Comparison of ENCODE assay signal across 23 mouse cellular contexts in the genomic region with DNA sequence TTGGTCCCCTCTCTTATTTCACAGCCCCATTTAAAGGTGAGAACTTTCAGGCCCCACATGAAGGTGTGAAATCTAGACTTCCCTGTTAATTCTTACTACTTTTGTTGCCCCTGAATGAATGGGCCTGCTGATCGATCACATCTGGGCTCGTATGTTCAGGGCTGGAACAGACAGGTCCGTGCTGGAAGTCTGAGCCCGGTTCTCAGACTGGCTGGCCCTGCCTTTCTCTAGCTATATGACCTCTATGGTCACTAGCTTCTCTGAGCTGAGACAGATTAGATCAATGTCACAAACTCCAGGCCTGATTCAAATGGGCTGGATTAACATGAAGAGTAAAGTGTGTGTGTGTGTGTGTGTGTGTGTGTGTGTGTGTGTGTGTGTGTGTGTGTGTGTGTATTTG. TPM values are rescaled to one million over a fixed set of nuclear protein-coding genes. Genes with fewer than 3 reads are reported as not detected.
A peak's percentile ranks its signal among the peaks of the same experiment; 100 is the strongest.
DNase-seq lines count a peak whose midpoint lies in the region; ATAC-seq and TF ChIP-seq lines count a peak whose summit lies in the region.
"Had no signal": no experiment of that assay in that cellular context is flagged by ENCODE, and none has a peak within 500 bp of the region (broad histone marks: within the 10 kb centered on the region; RNA-seq: fewer than 3 reads in every experiment).

No protein-coding gene starts in this region.

- peaks cover 25% of the 10 kb centered on the region for H3K4me1 ChIP-seq in hindbrain, embryonic 11.5 days (replicated peaks; ENCODE audit: control insufficient read depth, insufficient read depth, low read length)
- peaks cover 28% of the 10 kb centered on the region for H3K4me1 ChIP-seq in hindbrain, postnatal 0 days (ENCODE audit: insufficient read depth, low read length)
- peaks cover 54% of the 10 kb centered on the region for H3K4me1 ChIP-seq in midbrain, embryonic 11.5 days (ENCODE audit: control insufficient read depth, insufficient read depth, low read length)
- peaks cover 28% of the 10 kb centered on the region for H3K4me1 ChIP-seq in midbrain, embryonic 16.5 days (ENCODE audit: control insufficient read depth, insufficient read depth, low read length)
- peaks cover 57% of the 10 kb centered on the region for H3K4me1 ChIP-seq in hindbrain, embryonic 12.5 days
- peaks cover 58% of the 10 kb centered on the region for H3K4me1 ChIP-seq in hindbrain, embryonic 15.5 days (replicated peaks)
- H3K4me1 ChIP-seq: liver, embryonic 13.5 days had no signal

- no peak for ATAC-seq in hindbrain, embryonic 11.5 days (ENCODE audit: low FRiP score)
- ATAC-seq in hindbrain, postnatal 0 days, result no peak
- no peak for ATAC-seq in midbrain, embryonic 11.5 days (ENCODE audit: low FRiP score)
- no peak for ATAC-seq in midbrain, embryonic 16.5 days
- ATAC-seq in hindbrain, embryonic 12.5 days (ENCODE audit: low FRiP score), result no peak
- ATAC-seq in hindbrain, embryonic 15.5 days (ENCODE audit: low FRiP score, low read depth), result no peak
- no peak for ATAC-seq in megakaryocyte-erythroid progenitor cell, adult 5-6 weeks (replicated peaks; ENCODE audit: low FRiP score, low TSS enrichment, poor library complexity, severe bottlenecking)
- ATAC-seq: forebrain, embryonic 14.5 days; intestine, embryonic 16.5 days had no signal

- WGBS in hindbrain, embryonic 11.5 days, result 29% methylated on average over 4 of the region's 4 CpGs
- 32% methylated on average over 4 of the region's 4 CpGs for WGBS in hindbrain, postnatal 0 days
- WGBS in midbrain, embryonic 11.5 days, result 39% methylated on average over 4 of the region's 4 CpGs
- WGBS in midbrain, embryonic 16.5 days, result 37% methylated on average over 4 of the region's 4 CpGs
- 22% methylated on average over 4 of the region's 4 CpGs for WGBS in hindbrain, embryonic 12.5 days
- 26% methylated on average over 4 of the region's 4 CpGs for WGBS in hindbrain, embryonic 15.5 days

- DNase-seq in hindbrain, embryonic 11.5 days (ENCODE audit: low spot score), result peak; percentile 57
- DNase-seq in hindbrain, postnatal 0 days (ENCODE audit: low spot score), result no peak
- DNase-seq in midbrain, embryonic 11.5 days (ENCODE audit: low spot score, missing footprints), result no peak
- DNase-seq: adrenal gland, postnatal 14 days; cerebellum, adult 9-11 months; gastrocnemius, postnatal 14 days; heart, adult 2 months; heart, postnatal 4 days; liver, embryonic 13.5 days; lung, embryonic 14.5 days; lung, postnatal 36 days; thymus, postnatal 14 days had no signal

- H3K4me2 ChIP-seq in hindbrain, embryonic 11.5 days (replicated peaks; ENCODE audit: low read depth, low read length), result no peak overlapping the region
- H3K4me2 ChIP-seq in hindbrain, postnatal 0 days (ENCODE audit: low read depth, low read length), result no peak overlapping the region
- no peak overlapping the region for H3K4me2 ChIP-seq in midbrain, embryonic 11.5 days
- H3K4me2 ChIP-seq in midbrain, embryonic 16.5 days (ENCODE audit: low read length), result no peak overlapping the region
- H3K4me2 ChIP-seq in hindbrain, embryonic 12.5 days (replicated peaks), result no peak overlapping the region
- no peak overlapping the region for H3K4me2 ChIP-seq in hindbrain, embryonic 15.5 days
- H3K4me2 ChIP-seq: heart, embryonic 15.5 days; limb, embryonic 13.5 days; liver, embryonic 13.5 days; lung, embryonic 14.5 days had no signal

- H3K27me3 ChIP-seq in hindbrain, embryonic 11.5 days (ENCODE audit: control insufficient read depth, insufficient read depth, low read length), result no peaks in the 10 kb centered on the region
- no peaks in the 10 kb centered on the region for H3K27me3 ChIP-seq in hindbrain, postnatal 0 days (ENCODE audit: insufficient read depth, low read length)
- H3K27me3 ChIP-seq in midbrain, embryonic 11.5 days (ENCODE audit: control insufficient read depth, insufficient read depth, low read length), result no peaks in the 10 kb centered on the region
- H3K27me3 ChIP-seq in midbrain, embryonic 16.5 days (ENCODE audit: control insufficient read depth, insufficient read depth, low read depth, low read length), result no peaks in the 10 kb centered on the region
- no peaks in the 10 kb centered on the region for H3K27me3 ChIP-seq in hindbrain, embryonic 12.5 days
- no peaks in the 10 kb centered on the region for H3K27me3 ChIP-seq in hindbrain, embryonic 15.5 days
- H3K27me3 ChIP-seq: heart, embryonic 15.5 days had no signal

- H3K27ac ChIP-seq in hindbrain, embryonic 11.5 days (ENCODE audit: low read depth, low read length), result peak overlapping the region; percentile 92
- H3K27ac ChIP-seq in hindbrain, postnatal 0 days, result no peak overlapping the region
- peak overlapping the region; percentile 32 for H3K27ac ChIP-seq in midbrain, embryonic 11.5 days (ENCODE audit: low read depth, low read length)
- H3K27ac ChIP-seq in midbrain, embryonic 16.5 days (ENCODE audit: low read length), result no peak overlapping the region
- H3K27ac ChIP-seq in hindbrain, embryonic 12.5 days, result peak overlapping the region; percentile 96
- H3K27ac ChIP-seq in hindbrain, embryonic 15.5 days (replicated peaks), result peak overlapping the region; percentile 72; the same call in 1 of the 2 replicates
- H3K27ac ChIP-seq: heart, adult 2 months; heart, embryonic 15.5 days; limb, embryonic 13.5 days; liver, embryonic 13.5 days had no signal

- no peak overlapping the region for H3K9ac ChIP-seq in hindbrain, embryonic 11.5 days (ENCODE audit: low read depth, low read length)
- H3K9ac ChIP-seq in hindbrain, postnatal 0 days (replicated peaks; ENCODE audit: low read length), result no peak overlapping the region
- H3K9ac ChIP-seq in midbrain, embryonic 11.5 days (ENCODE audit: low read length), result no peak overlapping the region
- H3K9ac ChIP-seq in midbrain, embryonic 16.5 days (ENCODE audit: low read depth, low read length), result no peak overlapping the region
- no peak overlapping the region for H3K9ac ChIP-seq in hindbrain, embryonic 12.5 days
- H3K9ac ChIP-seq in hindbrain, embryonic 15.5 days, result no peak overlapping the region
- H3K9ac ChIP-seq: heart, embryonic 15.5 days; limb, embryonic 13.5 days; liver, embryonic 13.5 days; lung, embryonic 14.5 days had no signal

- TF ChIP-seq CTCF in hindbrain, postnatal 0 days (IDR thresholded peaks at IDR 0.05; ENCODE audit: low read depth), result no peak

- no peaks in the 10 kb centered on the region for H3K36me3 ChIP-seq in hindbrain, embryonic 11.5 days (ENCODE audit: control insufficient read depth, insufficient read depth, low read length)
- no peaks in the 10 kb centered on the region for H3K36me3 ChIP-seq in hindbrain, postnatal 0 days (ENCODE audit: insufficient read depth, low read length)
- no peaks in the 10 kb centered on the region for H3K36me3 ChIP-seq in midbrain, embryonic 11.5 days (ENCODE audit: control insufficient read depth, insufficient read depth, low read length)
- H3K36me3 ChIP-seq in midbrain, embryonic 16.5 days (ENCODE audit: control insufficient read depth, insufficient read depth, low read length), result no peaks in the 10 kb centered on the region
- H3K36me3 ChIP-seq in hindbrain, embryonic 12.5 days, result no peaks in the 10 kb centered on the region
- no peaks in the 10 kb centered on the region for H3K36me3 ChIP-seq in hindbrain, embryonic 15.5 days
- H3K36me3 ChIP-seq: heart, embryonic 15.5 days; limb, embryonic 13.5 days; liver, embryonic 13.5 days had no signal

- H3K9me3 ChIP-seq in hindbrain, embryonic 11.5 days (ENCODE audit: control insufficient read depth, low read length), result no peaks in the 10 kb centered on the region
- H3K9me3 ChIP-seq in hindbrain, postnatal 0 days (ENCODE audit: low read length), result no peaks in the 10 kb centered on the region
- H3K9me3 ChIP-seq in midbrain, embryonic 11.5 days (ENCODE audit: control insufficient read depth, low read length), result no peaks in the 10 kb centered on the region
- no peaks in the 10 kb centered on the region for H3K9me3 ChIP-seq in midbrain, embryonic 16.5 days (replicated peaks; ENCODE audit: control insufficient read depth, low read length, poor library complexity, severe bottlenecking)
- H3K9me3 ChIP-seq in hindbrain, embryonic 12.5 days (replicated peaks), result peaks cover 6% of the 10 kb centered on the region; the same call in 1 of the 2 replicates
- H3K9me3 ChIP-seq in hindbrain, embryonic 15.5 days, result no peaks in the 10 kb centered on the region
- H3K9me3 ChIP-seq: heart, embryonic 15.5 days; liver, embryonic 13.5 days had no signal

- no peak overlapping the region for H3K4me3 ChIP-seq in hindbrain, embryonic 11.5 days (ENCODE audit: low read depth, low read length)
- no peak overlapping the region for H3K4me3 ChIP-seq in hindbrain, postnatal 0 days (ENCODE audit: low read length)
- no peak overlapping the region for H3K4me3 ChIP-seq in midbrain, embryonic 11.5 days (ENCODE audit: low read depth, low read length)
- no peak overlapping the region for H3K4me3 ChIP-seq in midbrain, embryonic 16.5 days (ENCODE audit: low read depth, low read length)
- H3K4me3 ChIP-seq in hindbrain, embryonic 12.5 days, result no peak overlapping the region
- H3K4me3 ChIP-seq in hindbrain, embryonic 15.5 days, result no peak overlapping the region
- H3K4me3 ChIP-seq: heart, adult 2 months; heart, embryonic 15.5 days; limb, embryonic 13.5 days; liver, embryonic 13.5 days had no signal

RNA-seq across cellular contexts. Expression of a gene that starts 14.9 kb away (rescaled TPM):
- polyA plus RNA-seq in hindbrain, embryonic 11.5 days (2014; fragmentation: Nextera tagmentation; extraction: Ambion mirVana), result 9.8 and 10.0 TPM in 2 replicates
- total RNA-seq in hindbrain, postnatal 0 days (2014; rRNA removed), result not detected in 2 replicates
- 0.15 TPM in 1 of 2 replicates, not detected in the other for polyA plus RNA-seq in hindbrain, postnatal 0 days (2015; fragmentation: Nextera tagmentation; extraction: Ambion mirVana)
- polyA plus RNA-seq in midbrain, embryonic 11.5 days (2014; fragmentation: Nextera tagmentation; extraction: Ambion mirVana), result 9.1 and 9.5 TPM in 2 replicates
- 0.17 TPM in 1 of 2 replicates, not detected in the other for polyA plus RNA-seq in midbrain, embryonic 16.5 days (2015; fragmentation: Nextera tagmentation; extraction: Ambion mirVana)
- polyA plus RNA-seq in hindbrain, embryonic 12.5 days (2016; fragmentation: Nextera tagmentation; extraction: Ambion mirVana), result 3.8 and 4.3 TPM in 2 replicates
- polyA plus RNA-seq in hindbrain, embryonic 15.5 days (2015; fragmentation: Nextera tagmentation; extraction: Ambion mirVana), result 0.17 and 0.29 TPM in 2 replicates
- not detected in 2 replicates for total RNA-seq in megakaryocyte-erythroid progenitor cell, adult 5-6 weeks (2014; fragmentation: Nextera tagmentation)
- total RNA-seq in megakaryocyte-erythroid progenitor cell, adult 5-6 weeks (2017), result not detected in 2 replicates
- total RNA-seq: adrenal gland, postnatal 14 days; gastrocnemius, postnatal 14 days; heart, adult 2 months; heart, postnatal 4 days; layer of hippocampus, postnatal 14 days had no signal
- polyA plus RNA-seq: cortical plate, adult 2 months; heart, adult 2 months; heart, embryonic 15.5 days; intestine, embryonic 16.5 days; liver, embryonic 13.5 days; lung, embryonic 14.5 days; small intestine, adult 2 months had no signal

Comparison
In these comparisons a context has a peak if more than half of its experiments do, and no peak if none do; other contexts are left out.
1. H3K27ac ChIP-seq: peak in hindbrain, embryonic 11.5 days (single experiment), midbrain, embryonic 11.5 days (single experiment), hindbrain, embryonic 12.5 days (single experiment) and hindbrain, embryonic 15.5 days (single experiment); none in hindbrain, postnatal 0 days (single experiment) and midbrain, embryonic 16.5 days (single experiment).